Mouse (Mus musculus) gastrocnemius, postnatal 14 days (tissue): ENCODE measurements around the gene Yars. TPM values are rescaled to one million over a fixed set of nuclear protein-coding genes. Genes with fewer than 3 reads are reported as not detected.

ENCODE experiments used
- total RNA-seq, 2 experiments: library from RNA; stranded (reverse); gene quantifications; 2 replicates each; pipeline ENCODE4 v1.2.3; 2021

The Yars gene
- total RNA-seq, 2 experiments from 2014 or later: 38.6 to 38.9 TPM

Other genes with a start within 250 kb of the Yars start
- 1 to 10 TPM; 1.8 to 2.6 TPM for gene Azin2, start 227.3 kb upstream of the Yars start, total RNA-seq
- gene Ak2, start 197.8 kb upstream of the Yars start, total RNA-seq: 10 to 100 TPM; 43.4 to 46.2 TPM
- gene Rnf19b, start 131.5 kb upstream of the Yars start, total RNA-seq: 10 to 100 TPM; 13.6 to 15.5 TPM
- not detected for gene Tmem54, start 84.2 kb upstream of the Yars start, total RNA-seq
- under 1 TPM in 1 of 2 experiments, not detected in 1; 0.24 TPM for gene Hpca, start 67.7 kb upstream of the Yars start, total RNA-seq
- gene Fndc5, start 52.8 kb upstream of the Yars start, total RNA-seq: 10 to 100 TPM; 28.4 to 53.2 TPM
- gene S100pbp, start within 50 bp of the Yars start, total RNA-seq: 1 to 10 TPM; 5.2 to 7.1 TPM
- gene C77080, start 71.6 kb downstream of the Yars start, total RNA-seq: 1 to 10 TPM; 2.3 to 2.5 TPM
- gene Sync, start 97.9 kb downstream of the Yars start, total RNA-seq: 10 to 100 TPM; 50.0 to 63.6 TPM
- 10 to 100 TPM; 66.0 to 67.2 TPM for gene Rbbp4, start 145.6 kb downstream of the Yars start, total RNA-seq
- 10 to 100 TPM; 24.0 to 25.1 TPM for gene Zbtb8os, start 145.9 kb downstream of the Yars start, total RNA-seq
- 1 to 10 TPM; 2.4 to 2.9 TPM for gene Zbtb8a, start 188.4 kb downstream of the Yars start, total RNA-seq